Mouse (Mus musculus): ENCODE results near the gene Bmper. TPM values are rescaled to one million over a fixed set of nuclear protein-coding genes. Genes with fewer than 3 reads are reported as not detected.

Bmper gene
- polyA plus RNA-seq (2015; fragmentation: Nextera tagmentation; extraction: Ambion mirVana), result 13.4 and 15.5 TPM in 2 replicates

GRCm38 (mm10) chr9:23222841-23223548 is at the start of gene Bmper:
Bmper (plus strand) TSS chr9:23223076.
- DNase-seq (ENCODE audit: low spot score) (peak; percentile 88), ATAC-seq (replicated peaks; ENCODE audit: low FRiP score, low read depth) (peak; percentile 79)
- Histone ChIP-seq H3K27me3 (ENCODE audit: insufficient read depth, low read length) (peaks cover 5% of the 10 kb centered on the region; the same call in 1 of the 2 replicates), H3K9ac (ENCODE audit: low read depth, low read length) (peak within 1 kb of the TSS; percentile 74), H3K4me1 (replicated peaks; ENCODE audit: insufficient read depth, low read length) (0 out of 2 replicates have a peak, but pooled peaks cover 4% of the 10 kb centered on the region), H3K4me3 (replicated peaks; ENCODE audit: low read depth, low read length) (peak within 1 kb of the TSS; percentile 69), H3K4me2 (ENCODE audit: low read length) (peak within 1 kb of the TSS; percentile 99), H3K27ac (peak within 1 kb of the TSS; percentile 64), H3K36me3 (ENCODE audit: insufficient read depth, low read length) (no peaks in the 10 kb centered on the region), H3K9me3 (replicated peaks; ENCODE audit: low read length) (no peaks in the 10 kb centered on the region)
- under 1% methylated on average over 71 of the region's 86 CpGs for WGBS
- no peak for TF ChIP-seq CTCF (IDR thresholded peaks at IDR 0.05; ENCODE audit: low read depth)

DNA sequence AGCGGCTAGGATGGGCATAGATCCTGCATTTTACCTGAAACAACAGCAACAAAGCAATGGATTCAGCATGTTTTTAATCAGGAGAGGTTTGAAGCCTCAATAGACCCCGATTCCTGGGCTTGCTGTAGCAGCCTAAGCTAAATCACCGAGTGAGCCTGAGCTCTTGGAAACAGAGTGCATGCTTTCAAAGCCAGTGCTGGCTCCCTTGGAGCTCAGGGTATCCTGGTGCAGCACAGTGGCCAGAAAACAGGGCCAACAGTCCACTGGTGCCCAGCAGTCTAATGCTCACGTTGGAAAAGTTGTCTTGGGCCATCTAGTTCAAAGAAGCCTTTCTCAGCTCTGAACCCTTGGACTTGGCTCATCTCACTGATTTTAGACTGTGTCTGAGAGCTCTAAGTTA is 45.4 kb upstream of the Bmper start:
- H3K27me3 ChIP-seq (ENCODE audit: insufficient read depth, low read length), result no peaks in the 10 kb centered on the region
- no peak overlapping the region for H3K4me3 ChIP-seq (replicated peaks; ENCODE audit: low read depth, low read length)
- 85% methylated on average over 4 of the region's 4 CpGs for WGBS
- no peak for TF ChIP-seq CTCF (IDR thresholded peaks at IDR 0.05; ENCODE audit: low read depth)
- no peak for DNase-seq (ENCODE audit: low spot score)
- H3K27ac ChIP-seq, result no peak overlapping the region
- no peak overlapping the region for H3K4me2 ChIP-seq (ENCODE audit: low read length)
- H3K9me3 ChIP-seq (replicated peaks; ENCODE audit: low read length), result no peaks in the 10 kb centered on the region
- no peaks in the 10 kb centered on the region for H3K36me3 ChIP-seq (ENCODE audit: insufficient read depth, low read length)
- no peak for ATAC-seq (replicated peaks; ENCODE audit: low FRiP score, low read depth)
- no peak overlapping the region for H3K9ac ChIP-seq (ENCODE audit: low read depth, low read length)
- H3K4me1 ChIP-seq (replicated peaks; ENCODE audit: insufficient read depth, low read length), result no peaks in the 10 kb centered on the region

- ATAC-seq (replicated peaks; ENCODE audit: low FRiP score, low read depth), result no peak
- H3K4me3 ChIP-seq (replicated peaks; ENCODE audit: low read depth, low read length), result no peak overlapping the region
- no peaks in the 10 kb centered on the region for H3K36me3 ChIP-seq (ENCODE audit: insufficient read depth, low read length)
- TF ChIP-seq CTCF (IDR thresholded peaks at IDR 0.05; ENCODE audit: low read depth), result no peak
- H3K27ac ChIP-seq, result no peak overlapping the region
- whole genome bisulfite sequencing, result 75% methylated on average over 4 of the region's 4 CpGs
- H3K9ac ChIP-seq (ENCODE audit: low read depth, low read length), result no peak overlapping the region
- H3K27me3 ChIP-seq (ENCODE audit: insufficient read depth, low read length), result no peaks in the 10 kb centered on the region
- no peak overlapping the region for H3K4me2 ChIP-seq (ENCODE audit: low read length)
- H3K9me3 ChIP-seq (replicated peaks; ENCODE audit: low read length), result no peaks in the 10 kb centered on the region
- DNase-seq (ENCODE audit: low spot score), result no peak
- H3K4me1 ChIP-seq (replicated peaks; ENCODE audit: insufficient read depth, low read length), result no peaks in the 10 kb centered on the region
Measured at GRCm38 (mm10) chr9:23187181-23187580, 35.7 kb upstream of the Bmper start.

DNA sequence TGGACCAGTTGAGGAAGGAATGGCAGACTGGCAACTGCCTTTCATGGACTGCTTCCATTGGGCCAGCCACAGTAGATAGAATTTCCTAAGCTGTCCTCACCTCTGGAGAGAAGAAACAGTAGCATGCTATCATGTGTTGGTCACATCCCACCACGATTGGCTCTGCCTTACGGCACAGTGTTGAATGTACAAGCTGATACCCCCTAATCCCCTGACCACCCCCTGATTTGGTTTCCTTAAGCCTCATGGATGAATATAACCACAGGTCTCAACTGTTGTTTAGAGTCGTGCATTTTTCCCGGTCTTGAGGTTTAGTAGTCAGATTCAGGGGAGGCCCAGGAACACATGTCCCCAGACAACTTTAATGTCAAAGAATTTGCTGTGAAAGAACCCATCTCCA is 34.7 kb upstream of the Bmper start:
- Histone ChIP-seq H3K4me2 (ENCODE audit: low read length) (no peak overlapping the region), H3K4me1 (replicated peaks; ENCODE audit: insufficient read depth, low read length) (no peaks in the 10 kb centered on the region), H3K9ac (ENCODE audit: low read depth, low read length) (no peak overlapping the region), H3K9me3 (replicated peaks; ENCODE audit: low read length) (no peaks in the 10 kb centered on the region), H3K27me3 (ENCODE audit: insufficient read depth, low read length) (no peaks in the 10 kb centered on the region), H3K36me3 (ENCODE audit: insufficient read depth, low read length) (no peaks in the 10 kb centered on the region), H3K4me3 (replicated peaks; ENCODE audit: low read depth, low read length) (no peak overlapping the region), H3K27ac (no peak overlapping the region)
- no peak for ATAC-seq (replicated peaks; ENCODE audit: low FRiP score, low read depth)
- 72% methylated on average over 4 of the region's 4 CpGs for WGBS
- no peak for TF ChIP-seq CTCF (IDR thresholded peaks at IDR 0.05; ENCODE audit: low read depth)
- no peak for DNase-seq (ENCODE audit: low spot score)

DNA sequence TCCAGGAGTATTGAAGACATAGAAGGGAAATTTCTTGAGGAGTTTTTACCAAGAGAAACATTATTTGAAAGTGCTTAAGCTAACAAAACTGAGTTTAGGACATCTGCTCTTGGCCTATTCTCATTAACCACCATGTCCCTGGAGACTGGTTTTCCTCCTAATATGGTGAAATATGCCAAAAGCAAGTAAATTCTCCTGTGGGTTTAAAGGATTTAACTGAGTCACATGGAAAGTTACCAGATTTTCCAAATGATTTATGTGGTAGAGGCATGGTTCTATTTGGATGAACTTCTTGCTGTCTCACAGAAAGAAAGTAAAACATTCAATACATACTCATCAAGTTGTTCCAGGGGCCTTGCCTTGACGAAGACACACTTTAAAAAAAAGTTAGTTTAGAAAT is 31.9 kb upstream of the Bmper start:
- no peak overlapping the region for H3K4me2 ChIP-seq (ENCODE audit: low read length)
- TF ChIP-seq CTCF (IDR thresholded peaks at IDR 0.05; ENCODE audit: low read depth), result no peak
- no peaks in the 10 kb centered on the region for H3K9me3 ChIP-seq (replicated peaks; ENCODE audit: low read length)
- peak; percentile 28 for DNase-seq (ENCODE audit: low spot score)
- no peaks in the 10 kb centered on the region for H3K27me3 ChIP-seq (ENCODE audit: insufficient read depth, low read length)
- H3K4me3 ChIP-seq (replicated peaks; ENCODE audit: low read depth, low read length), result no peak overlapping the region
- no peak overlapping the region for H3K9ac ChIP-seq (ENCODE audit: low read depth, low read length)
- ATAC-seq (replicated peaks; ENCODE audit: low FRiP score, low read depth), result no peak
- no peak overlapping the region for H3K27ac ChIP-seq
- no peaks in the 10 kb centered on the region for H3K4me1 ChIP-seq (replicated peaks; ENCODE audit: insufficient read depth, low read length)
- WGBS, result 24% methylated on average over 1 of the region's 1 CpGs
- no peaks in the 10 kb centered on the region for H3K36me3 ChIP-seq (ENCODE audit: insufficient read depth, low read length)

GRCm38 (mm10) chr9:23191431-23191830 is 31.4 kb upstream of the Bmper start:
- H3K27ac ChIP-seq, result no peak overlapping the region
- no peak for TF ChIP-seq CTCF (IDR thresholded peaks at IDR 0.05; ENCODE audit: low read depth)
- no peak for DNase-seq (ENCODE audit: low spot score)
- H3K36me3 ChIP-seq (ENCODE audit: insufficient read depth, low read length), result no peaks in the 10 kb centered on the region
- H3K4me1 ChIP-seq (replicated peaks; ENCODE audit: insufficient read depth, low read length), result no peaks in the 10 kb centered on the region
- no peak for ATAC-seq (replicated peaks; ENCODE audit: low FRiP score, low read depth)
- 76% methylated on average over 2 of the region's 2 CpGs for WGBS
- no peak overlapping the region for H3K9ac ChIP-seq (ENCODE audit: low read depth, low read length)
- no peak overlapping the region for H3K4me2 ChIP-seq (ENCODE audit: low read length)
- H3K4me3 ChIP-seq (replicated peaks; ENCODE audit: low read depth, low read length), result no peak overlapping the region
- H3K9me3 ChIP-seq (replicated peaks; ENCODE audit: low read length), result no peaks in the 10 kb centered on the region
- no peaks in the 10 kb centered on the region for H3K27me3 ChIP-seq (ENCODE audit: insufficient read depth, low read length)
